Mouse (Mus musculus) thymus, adult 2 months (tissue): ENCODE data around the gene B3gntl1.

Experiments
- CTCF ChIP-seq: fragments of 200-500 bp; IDR thresholded peaks from 2 replicates; pipeline ENCODE4 v1.5.1; 2012; ENCODE audit warnings: mild to moderate bottlenecking, control low read depth, low read length, moderate library complexity, borderline replicate concordance; ENCODE audit not compliant: control insufficient read depth, poor library complexity, insufficient read depth; ENCODE audit errors: extremely low read depth
- POLR2A ChIP-seq: fragments of 200-500 bp; IDR thresholded peaks from 2 replicates; pipeline ENCODE4 v1.6.1; 2012; ENCODE audit warnings: mild to moderate bottlenecking, low read length, control low read depth, moderate library complexity; ENCODE audit not compliant: control insufficient read depth, poor library complexity, insufficient read depth; ENCODE audit errors: extremely low read depth

DNA sequence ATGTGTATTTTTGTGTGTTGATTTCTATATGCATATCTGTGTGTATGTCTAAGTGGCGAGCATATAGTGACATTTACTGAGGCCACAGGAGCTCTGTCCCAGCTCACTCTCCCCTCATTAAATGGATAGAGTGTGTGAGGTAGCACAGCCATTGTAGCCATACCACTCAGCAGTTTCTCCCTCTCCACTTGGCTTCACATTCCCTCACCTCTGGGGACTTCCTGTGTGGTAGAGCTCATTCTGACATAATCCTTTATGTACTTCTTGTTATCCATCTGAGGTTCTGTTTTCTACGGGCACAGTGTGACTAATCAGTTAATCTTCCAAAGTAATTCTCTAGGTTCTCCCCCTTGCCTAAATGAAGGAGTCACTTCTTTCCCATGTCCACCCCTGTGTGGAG, 49.5 kb upstream of the B3gntl1 start:
- TF ChIP-seq CTCF (no peak), POLR2A (no peak)
